Mouse (Mus musculus) kidney, postnatal 14 days (tissue): Measurements from ENCODE around the gene Erc2.

Experiments used
- DNase-seq: peaks from one replicate; pipeline ENCODE4 v3.0.0; 2022; ENCODE audit warnings: mixed read lengths

Gene Erc2

GRCm38 (mm10) chr14:28323243-28323642, 701.0 kb downstream of the Erc2 start:
- DNase-seq, result no peak

- no peak for DNase-seq
Measured at GRCm38 (mm10) chr14:28323727-28324126, 701.5 kb downstream of the Erc2 start.

GRCm38 (mm10) chr14:28326456-28326855, 704.2 kb downstream of the Erc2 start:
- no peak for DNase-seq

- no peak for DNase-seq
Measured at GRCm38 (mm10) chr14:28328512-28328911, 706.3 kb downstream of the Erc2 start.

- no peak for DNase-seq
Measured at GRCm38 (mm10) chr14:28331108-28331507, 708.9 kb downstream of the Erc2 start.

DNA sequence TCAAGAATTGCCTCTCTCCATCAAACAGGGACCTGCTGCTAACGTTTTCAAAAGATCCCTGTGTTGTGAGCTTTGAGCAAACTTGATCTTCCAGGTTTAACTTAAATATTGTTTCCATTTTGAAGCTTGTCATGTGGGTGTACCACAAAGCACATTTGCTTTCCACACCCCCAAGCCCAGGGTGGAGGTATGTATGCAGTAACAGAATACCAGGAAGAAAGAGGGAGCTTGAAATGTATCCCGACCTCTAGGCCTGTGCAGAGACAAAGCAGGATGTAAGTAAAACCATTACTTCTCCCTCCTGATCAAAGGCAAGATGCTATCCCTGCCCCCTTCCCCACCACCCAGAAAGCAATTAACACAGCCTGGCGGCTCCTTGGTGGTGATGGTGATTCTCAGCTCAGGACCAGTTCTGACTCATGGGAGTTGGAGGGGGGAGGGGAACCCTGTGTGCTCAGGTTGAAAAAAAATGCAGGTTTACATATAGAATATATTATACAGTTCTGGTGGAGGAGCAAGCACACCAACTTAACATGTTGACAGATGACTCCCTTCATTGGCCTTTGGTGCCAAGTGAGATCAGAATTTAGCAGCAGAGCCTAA, 710.2 kb downstream of the Erc2 start:
- no peak for DNase-seq

DNA sequence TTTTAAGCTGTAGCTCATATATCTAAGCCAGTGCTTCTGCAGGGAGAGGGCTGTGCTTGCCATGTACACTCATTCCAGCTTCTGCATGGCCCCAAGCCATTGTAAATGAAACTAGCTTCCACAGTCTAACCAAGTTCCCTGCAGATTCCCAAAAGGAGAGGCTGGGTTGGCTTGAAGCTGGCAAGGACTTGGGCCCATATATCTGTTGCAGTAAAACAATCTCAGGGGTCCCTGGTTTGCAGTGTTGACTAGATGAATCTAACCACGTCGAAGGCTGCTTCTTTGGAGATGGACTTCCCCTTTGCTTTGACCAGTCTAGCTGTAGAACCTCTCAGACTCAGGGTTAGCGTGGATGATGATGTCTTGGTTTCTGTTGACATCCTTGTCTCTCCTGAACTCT, 716.9 kb downstream of the Erc2 start:
- DNase-seq, result no peak

DNA sequence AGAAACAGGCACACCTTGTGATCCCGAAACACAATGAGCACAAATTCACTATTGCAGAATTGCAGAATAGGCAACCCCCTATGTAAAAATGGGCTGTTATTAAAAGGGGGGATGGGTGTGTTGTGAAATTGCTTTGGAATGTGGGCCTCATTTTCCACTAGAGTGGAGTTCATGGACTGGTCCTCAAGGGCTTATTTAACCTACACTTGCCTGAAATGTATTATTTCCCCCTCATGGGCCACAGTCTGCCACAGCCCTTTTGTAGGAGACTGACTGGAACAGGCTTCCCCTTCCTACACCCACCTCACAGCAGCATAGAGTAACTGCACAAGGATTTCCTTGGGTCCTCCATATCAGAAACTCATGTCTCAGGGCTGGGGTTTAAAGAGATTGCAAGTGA, 726.9 kb downstream of the Erc2 start:
- no peak for DNase-seq

DNA sequence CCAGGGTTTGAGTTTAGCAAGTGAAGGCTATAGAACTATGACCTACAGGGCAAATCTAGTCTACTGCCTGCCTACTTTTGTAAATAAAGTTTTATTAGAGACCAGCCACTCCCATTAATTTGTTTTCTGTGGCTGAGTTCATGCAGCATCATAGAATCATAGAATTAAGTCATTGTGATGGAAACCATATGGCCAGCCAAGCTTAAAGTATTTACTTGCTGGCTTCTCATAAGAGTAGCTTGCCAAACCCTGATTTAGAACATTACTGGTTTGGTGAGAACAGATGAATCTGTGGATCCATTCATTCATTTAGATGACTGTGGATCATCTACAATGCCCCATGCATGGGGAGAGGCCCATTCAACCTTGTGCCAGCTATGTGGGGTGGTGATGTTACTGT, 733.8 kb downstream of the Erc2 start:
- DNase-seq, result no peak

DNA sequence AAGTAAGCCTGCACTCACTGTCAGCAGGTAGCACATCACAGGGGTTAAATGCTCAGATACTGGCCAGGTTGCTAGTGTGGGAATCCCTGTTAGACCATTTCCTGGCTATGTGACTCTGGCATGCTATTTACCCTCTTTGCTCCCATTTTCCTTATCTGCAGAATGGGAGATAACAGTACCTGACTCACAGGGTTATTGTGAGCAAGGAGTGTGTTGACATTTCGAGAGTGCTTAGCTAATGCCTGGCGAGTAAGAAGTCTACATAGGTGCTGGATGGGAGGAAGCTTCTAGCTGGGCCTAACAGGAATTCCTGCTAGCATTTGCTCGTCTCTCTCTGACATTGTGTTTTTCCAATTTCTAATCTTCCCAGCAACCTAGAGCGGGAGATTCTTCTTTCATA, 737.3 kb downstream of the Erc2 start:
- DNase-seq, result no peak

DNA sequence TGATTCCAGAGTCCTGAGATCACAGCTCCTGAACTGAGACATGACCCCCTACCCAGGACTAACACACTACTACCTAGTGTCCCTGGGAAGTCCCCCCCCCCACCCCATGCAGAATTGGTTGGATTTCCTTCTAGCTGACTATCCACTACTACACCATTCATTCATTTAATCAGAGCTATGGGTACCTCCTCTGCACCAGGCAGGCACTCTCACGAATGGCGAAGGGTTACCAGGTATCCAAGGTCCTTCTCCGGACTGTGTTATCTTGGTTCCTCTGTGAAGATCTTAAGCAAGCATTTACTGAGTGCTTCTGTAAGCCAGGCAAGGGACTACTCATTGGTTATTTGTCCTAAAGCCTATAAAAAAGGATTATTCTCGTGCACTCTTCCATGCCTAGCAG, 737.8 kb downstream of the Erc2 start:
- no peak for DNase-seq

GRCm38 (mm10) chr14:28362336-28362735, 740.1 kb downstream of the Erc2 start:
- DNase-seq, result no peak

GRCm38 (mm10) chr14:28370713-28371112, 748.5 kb downstream of the Erc2 start:
- DNase-seq, result peak; percentile 10

GRCm38 (mm10) chr14:28371651-28372050, 749.4 kb downstream of the Erc2 start:
- DNase-seq, result no peak

DNA sequence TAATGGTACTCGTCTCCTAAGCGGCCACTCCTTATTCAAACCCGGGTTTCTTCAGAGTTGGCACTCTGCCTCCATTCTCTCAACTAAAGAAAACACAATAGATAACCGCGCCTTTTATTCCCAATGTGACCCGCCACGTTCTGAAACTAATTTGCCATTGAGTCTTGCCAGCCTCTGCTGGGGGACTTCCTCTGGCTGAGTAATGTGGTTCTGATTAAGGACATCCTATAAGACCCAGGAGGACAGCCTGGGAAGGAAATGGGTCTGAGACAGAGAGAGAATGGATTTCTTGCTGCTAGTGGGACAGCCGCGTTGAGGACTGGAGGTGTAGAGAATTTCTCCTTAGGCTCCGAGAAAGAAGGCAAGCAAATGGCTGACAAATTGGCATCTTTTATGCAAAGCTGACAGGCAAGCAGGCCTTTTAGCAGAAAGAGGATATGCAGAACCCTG, 753.4 kb downstream of the Erc2 start:
- DNase-seq, result peak; percentile 40

DNA sequence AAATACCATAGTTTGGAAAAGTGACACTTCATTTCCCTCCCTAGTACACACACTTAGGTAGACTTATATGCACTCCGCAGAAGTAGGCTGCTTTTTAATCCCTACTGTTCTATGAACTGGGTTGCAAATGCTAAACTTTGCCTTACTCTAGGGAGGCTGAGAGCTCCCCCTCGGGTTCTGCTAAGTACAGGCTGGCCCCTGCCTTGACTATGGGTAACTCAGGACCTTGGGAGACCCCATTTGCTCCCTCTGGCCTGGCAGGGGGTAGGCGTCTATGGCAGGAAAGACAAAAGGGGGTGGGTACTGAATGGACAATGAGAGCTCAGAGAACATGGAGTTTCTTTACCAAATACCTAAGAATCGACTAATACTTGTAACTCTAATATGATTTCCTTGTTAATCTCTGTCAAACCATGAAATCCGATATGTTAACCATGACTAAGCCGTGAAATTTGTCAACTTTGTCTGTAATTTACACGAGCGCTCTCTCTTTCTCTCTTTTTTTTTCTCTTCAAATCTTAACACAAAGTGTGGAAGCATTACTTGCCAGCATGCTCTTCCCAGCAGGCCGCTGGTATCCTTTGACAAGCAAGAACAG, 754.1 kb downstream of the Erc2 start:
- no peak for DNase-seq

DNA sequence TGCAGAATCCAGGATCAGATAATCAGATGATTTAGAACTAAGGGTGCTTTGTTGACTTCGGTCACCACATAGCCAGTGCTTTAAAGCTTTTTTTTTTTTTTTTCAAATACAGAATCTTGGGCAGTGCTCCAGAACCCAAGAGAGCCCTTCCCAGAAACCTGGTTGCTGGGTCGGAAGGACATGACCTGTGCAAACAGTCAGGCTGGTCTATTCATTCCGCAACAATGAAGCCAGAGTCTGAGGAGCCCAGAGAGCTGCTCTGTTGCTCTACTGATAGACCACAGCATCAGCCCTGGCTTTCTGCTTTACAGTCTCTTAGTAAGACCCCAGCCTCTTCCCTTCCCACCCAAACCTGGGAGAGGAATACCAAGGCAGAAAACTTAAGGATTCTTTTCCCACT, 755.3 kb downstream of the Erc2 start:
- peak; percentile 3 for DNase-seq

DNA sequence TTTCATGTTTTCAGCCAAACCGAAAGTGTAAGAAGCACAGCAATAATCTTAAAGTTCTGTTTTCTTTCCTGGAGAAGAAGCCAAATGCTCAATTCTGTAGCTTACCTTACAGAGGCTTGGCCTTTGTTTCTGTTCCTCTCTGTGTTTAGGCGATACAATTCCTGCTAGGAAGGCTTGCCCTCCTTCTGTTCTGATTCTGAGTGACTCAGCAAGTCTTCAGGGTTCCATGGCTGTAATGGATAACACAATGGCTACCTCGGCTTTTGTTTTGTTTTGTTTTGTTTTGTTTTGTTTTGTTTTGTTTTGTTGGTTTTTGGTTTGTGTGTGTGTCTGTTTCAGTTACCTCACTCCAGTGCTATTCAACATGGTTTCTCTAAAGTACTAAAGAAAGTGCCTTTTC, 757.9 kb downstream of the Erc2 start:
- no peak for DNase-seq

DNA sequence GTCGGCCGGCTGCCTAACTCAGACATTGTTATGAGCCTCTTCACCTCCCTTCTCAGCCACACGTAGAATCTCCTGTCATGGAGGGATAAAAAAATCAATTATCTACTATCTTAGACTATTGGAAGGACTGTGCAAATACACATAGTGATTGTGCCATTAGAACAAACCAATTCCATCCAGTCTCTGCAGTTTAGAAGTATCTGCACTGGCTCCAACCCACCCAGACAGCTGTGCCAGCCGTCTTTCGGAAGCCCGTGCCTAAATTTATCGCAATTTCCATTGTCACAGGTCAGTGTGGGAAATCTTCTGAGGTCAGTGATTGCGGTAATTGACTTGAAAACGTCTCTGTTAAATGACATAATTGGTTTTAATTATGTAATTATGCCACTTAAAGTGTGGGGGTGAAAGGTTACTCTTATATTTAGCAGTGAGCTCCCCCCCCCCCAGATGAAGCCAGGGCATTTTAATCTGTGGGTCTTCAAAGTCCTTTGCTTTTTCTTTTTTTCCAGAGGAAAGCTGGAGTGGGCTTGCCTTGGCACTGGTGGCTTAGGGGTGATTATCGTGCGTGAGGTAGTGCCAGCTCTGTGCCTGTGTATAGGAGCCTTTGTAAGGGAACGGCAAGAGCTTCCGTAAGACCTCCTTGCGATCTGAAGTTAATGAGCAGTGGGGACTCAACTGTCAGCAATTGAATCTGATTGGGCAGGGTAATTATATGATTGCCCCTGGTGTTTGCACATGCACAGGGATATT, 759.7 kb downstream of the Erc2 start:
- DNase-seq, result no peak

- no peak for DNase-seq
Measured at GRCm38 (mm10) chr14:28386815-28387607, 764.8 kb downstream of the Erc2 start.

- no peak for DNase-seq
Measured at GRCm38 (mm10) chr14:28398915-28399314, 776.7 kb downstream of the Erc2 start.

DNA sequence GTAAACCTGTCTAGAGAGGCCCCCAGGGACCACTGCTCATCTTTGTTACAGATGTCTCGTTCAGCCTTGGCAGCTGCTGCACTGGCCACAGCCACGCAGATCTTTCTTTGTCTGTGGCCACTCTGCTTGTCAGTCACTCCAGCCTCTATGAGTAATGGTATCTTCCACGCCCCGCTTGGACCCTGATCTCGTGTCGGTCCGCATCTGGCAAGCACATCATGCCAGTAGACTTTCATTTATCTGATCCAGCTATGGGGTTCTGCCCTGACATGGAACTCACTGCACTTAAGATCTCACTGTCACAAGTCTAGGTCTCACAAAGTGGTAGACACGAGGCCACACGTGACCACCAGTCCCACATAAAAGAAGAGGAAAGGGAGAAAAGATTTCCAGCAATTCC, 777.7 kb downstream of the Erc2 start:
- no peak for DNase-seq

DNA sequence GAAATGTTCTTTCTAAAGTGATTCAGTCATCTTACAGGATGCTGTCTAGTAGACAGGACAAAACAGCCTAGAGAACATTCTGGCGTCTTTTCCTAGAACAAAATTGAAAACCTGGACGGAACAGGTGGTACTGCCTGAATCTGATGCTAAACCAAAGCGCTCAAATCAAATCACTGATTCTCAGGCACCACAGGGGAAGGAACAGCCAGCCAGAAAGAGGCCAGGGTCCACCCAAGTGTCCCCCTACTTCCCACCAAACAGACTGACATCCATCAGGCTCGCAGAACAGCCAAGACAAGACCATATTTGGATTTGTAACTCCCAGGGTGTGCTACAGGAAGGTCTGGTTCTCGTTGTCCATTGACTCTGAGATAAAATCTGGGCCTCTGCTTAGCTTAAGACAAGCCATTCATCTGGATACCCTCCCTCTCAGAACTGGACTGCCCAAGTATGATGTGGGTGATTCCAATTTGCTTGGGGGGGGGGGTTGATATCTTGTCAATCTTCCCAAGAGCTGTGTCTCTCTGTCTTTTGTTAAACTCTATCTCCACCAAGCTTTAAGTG, 783.1 kb downstream of the Erc2 start:
- no peak for DNase-seq
